Mouse (Mus musculus): ENCODE results near the gene Phactr2. TPM values are rescaled to one million over a fixed set of nuclear protein-coding genes. Genes with fewer than 3 reads are reported as not detected.
"Not testable (repeated sequence)": the region's sequence is repeated elsewhere in the genome, so short reads cannot be mapped to it uniquely, and the experiment has no call there.

Gene Phactr2
- 6.6 and 8.6 TPM in 2 replicates for polyA plus RNA-seq (2011; ENCODE audit: insufficient read depth, insufficient read length, low read depth, missing spikeins)

DNA sequence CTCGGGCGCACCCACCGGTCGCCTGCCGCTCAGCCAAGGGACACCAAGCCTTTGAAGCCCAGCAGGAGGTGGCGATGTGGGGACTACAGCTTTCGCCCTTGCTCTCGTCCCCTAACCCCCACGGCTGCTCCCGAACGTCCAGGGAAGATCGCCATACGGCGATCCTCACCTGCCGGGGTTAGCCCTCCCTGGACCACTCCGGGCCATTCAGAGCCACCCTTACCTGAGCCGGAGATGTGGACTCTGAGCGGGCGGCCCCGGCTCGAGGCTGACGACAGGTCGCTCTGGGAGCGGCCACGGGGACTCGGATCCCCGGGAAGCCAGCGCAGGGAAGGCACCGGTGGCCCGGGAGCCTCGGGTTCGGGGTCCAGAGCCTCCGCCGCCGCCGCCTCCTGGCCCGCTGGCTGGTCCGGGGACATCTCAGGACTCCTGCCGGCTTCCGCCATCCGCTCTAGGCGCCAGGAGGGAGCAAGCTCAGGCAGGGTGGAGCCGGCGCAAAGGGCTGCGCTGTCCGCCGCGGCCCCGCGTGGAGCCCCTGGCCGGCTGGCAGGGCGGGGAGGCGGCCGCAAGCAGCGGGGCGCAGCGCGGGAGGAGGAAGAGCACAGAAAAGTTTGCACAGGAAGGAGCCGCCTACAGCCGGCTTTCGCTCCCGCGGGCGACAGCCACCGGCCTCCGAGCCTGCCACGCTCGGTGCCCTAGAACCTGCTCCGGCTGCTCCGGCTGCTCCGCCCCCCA lies at the start of gene Phactr2:
Gene Phactr2, minus strand, starts transcription at position 580 of the 735 bp plus-strand sequence.
- Histone ChIP-seq H3K27ac (ENCODE audit: insufficient read depth, low read length) (no peak within 1 kb of the TSS), H3K27me3 (ENCODE audit: control insufficient read depth, insufficient read depth, low read length, poor library complexity, severe bottlenecking) (peaks cover 7% of the 10 kb centered on the region)

GRCm38 (mm10) chr10:13521857-13522256 lies 47.6 kb upstream of the Phactr2 start:
- H3K27me3 ChIP-seq (ENCODE audit: control insufficient read depth, insufficient read depth, low read length, poor library complexity, severe bottlenecking) = no peaks in the 10 kb centered on the region
- H3K9ac ChIP-seq (ENCODE audit: low read depth, poor library complexity, severe bottlenecking) = no peak overlapping the region
- H3K4me3 ChIP-seq (ENCODE audit: low read depth, low read length) = no peak overlapping the region
- H3K4me1 ChIP-seq (ENCODE audit: control insufficient read depth, insufficient read depth, low read length) = peaks cover 2% of the 10 kb centered on the region
- no peaks in the 10 kb centered on the region for H3K9me3 ChIP-seq (replicated peaks; ENCODE audit: control insufficient read depth, insufficient read depth, low read length, poor library complexity, severe bottlenecking)
- no peak for TF ChIP-seq POLR2A (IDR thresholded peaks at IDR 0.05; ENCODE audit: insufficient read depth, low read length)
- TF ChIP-seq EP300 (IDR thresholded peaks at IDR 0.05; ENCODE audit: insufficient read depth, low read depth, low read length) = no peak
- no peak for TF ChIP-seq CTCF (IDR thresholded peaks at IDR 0.05; ENCODE audit: low read depth, low read length)
- no peak overlapping the region for H3K27ac ChIP-seq (ENCODE audit: insufficient read depth, low read length)
- peaks cover 2% of the 10 kb centered on the region for H3K36me3 ChIP-seq (ENCODE audit: control insufficient read depth, insufficient read depth, low read length, poor library complexity, severe bottlenecking)

More for the DNA sequence above, at the start of gene Phactr2:
- Histone ChIP-seq H3K9ac (ENCODE audit: low read depth, poor library complexity, severe bottlenecking) (peak within 1 kb of the TSS; percentile 76), H3K4me1 (ENCODE audit: control insufficient read depth, insufficient read depth, low read length) (no peaks in the 10 kb centered on the region), H3K4me3 (ENCODE audit: low read depth, low read length) (peak within 1 kb of the TSS; percentile 70), H3K36me3 (ENCODE audit: control insufficient read depth, insufficient read depth, low read length, poor library complexity, severe bottlenecking) (no peaks in the 10 kb centered on the region), H3K9me3 (replicated peaks; ENCODE audit: control insufficient read depth, insufficient read depth, low read length, poor library complexity, severe bottlenecking) (no peaks in the 10 kb centered on the region)
- TF ChIP-seq POLR2A (IDR thresholded peaks at IDR 0.05; ENCODE audit: insufficient read depth, low read length) (no peak), CTCF (IDR thresholded peaks at IDR 0.05; ENCODE audit: low read depth, low read length) (no peak), EP300 (IDR thresholded peaks at IDR 0.05; ENCODE audit: insufficient read depth, low read depth, low read length) (no peak)

DNA sequence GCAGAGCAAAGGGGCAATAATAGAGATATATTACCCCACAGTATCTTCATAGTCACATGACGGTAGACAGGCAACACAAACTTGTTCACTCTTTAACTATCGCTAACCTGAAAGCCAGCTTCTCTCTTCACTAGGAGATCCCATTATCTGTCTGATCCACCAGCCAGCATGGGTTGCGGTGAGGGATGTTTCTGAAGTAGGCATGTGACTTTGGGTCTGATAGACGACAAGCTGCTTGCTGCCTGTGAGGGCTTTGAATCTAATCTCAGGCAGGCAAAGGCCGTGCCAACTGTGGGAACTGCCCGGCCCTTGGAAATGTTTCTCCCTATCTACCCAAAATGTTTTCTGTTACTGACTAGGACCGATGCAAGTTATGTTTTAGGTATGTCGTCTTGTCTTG lies 28.2 kb upstream of the Phactr2 start:
- TF ChIP-seq CTCF (IDR thresholded peaks at IDR 0.05; ENCODE audit: low read depth, low read length) (no peak), EP300 (IDR thresholded peaks at IDR 0.05; ENCODE audit: insufficient read depth, low read depth, low read length) (no peak), POLR2A (IDR thresholded peaks at IDR 0.05; ENCODE audit: insufficient read depth, low read length) (no peak)
- Histone ChIP-seq H3K4me3 (ENCODE audit: low read depth, low read length) (no peak overlapping the region), H3K27ac (ENCODE audit: insufficient read depth, low read length) (no peak overlapping the region), H3K9ac (ENCODE audit: low read depth, poor library complexity, severe bottlenecking) (no peak overlapping the region), H3K4me1 (ENCODE audit: control insufficient read depth, insufficient read depth, low read length) (peaks cover 2% of the 10 kb centered on the region), H3K36me3 (ENCODE audit: control insufficient read depth, insufficient read depth, low read length, poor library complexity, severe bottlenecking) (no peaks in the 10 kb centered on the region), H3K27me3 (ENCODE audit: control insufficient read depth, insufficient read depth, low read length, poor library complexity, severe bottlenecking) (no peaks in the 10 kb centered on the region), H3K9me3 (replicated peaks; ENCODE audit: control insufficient read depth, insufficient read depth, low read length, poor library complexity, severe bottlenecking) (no peaks in the 10 kb centered on the region)

- not testable (repeated sequence) for H3K27ac ChIP-seq (ENCODE audit: insufficient read depth, low read length)
These were observed 27.3 kb upstream of the Phactr2 start for GRCm38 (mm10) chr10:13501533-13501932.

GRCm38 (mm10) chr10:13500938-13501496 lies 26.8 kb upstream of the Phactr2 start:
- Histone ChIP-seq H3K27me3 (ENCODE audit: control insufficient read depth, insufficient read depth, low read length, poor library complexity, severe bottlenecking) (no peaks in the 10 kb centered on the region), H3K4me1 (ENCODE audit: control insufficient read depth, insufficient read depth, low read length) (peaks cover 2% of the 10 kb centered on the region), H3K9ac (ENCODE audit: low read depth, poor library complexity, severe bottlenecking) (peak overlapping the region; percentile 46), H3K9me3 (replicated peaks; ENCODE audit: control insufficient read depth, insufficient read depth, low read length, poor library complexity, severe bottlenecking) (no peaks in the 10 kb centered on the region), H3K4me3 (ENCODE audit: low read depth, low read length) (peak overlapping the region; percentile 74), H3K36me3 (ENCODE audit: control insufficient read depth, insufficient read depth, low read length, poor library complexity, severe bottlenecking) (no peaks in the 10 kb centered on the region), H3K27ac (ENCODE audit: insufficient read depth, low read length) (no peak overlapping the region)
- TF ChIP-seq EP300 (IDR thresholded peaks at IDR 0.05; ENCODE audit: insufficient read depth, low read depth, low read length) (no peak), CTCF (IDR thresholded peaks at IDR 0.05; ENCODE audit: low read depth, low read length) (no peak), POLR2A (IDR thresholded peaks at IDR 0.05; ENCODE audit: insufficient read depth, low read length) (no peak)

More at GRCm38 (mm10) chr10:13501533-13501932, 27.3 kb upstream of the Phactr2 start:
- H3K36me3 ChIP-seq (ENCODE audit: control insufficient read depth, insufficient read depth, low read length, poor library complexity, severe bottlenecking); H3K4me1 ChIP-seq (ENCODE audit: control insufficient read depth, insufficient read depth, low read length); H3K9me3 ChIP-seq (replicated peaks; ENCODE audit: control insufficient read depth, insufficient read depth, low read length, poor library complexity, severe bottlenecking); H3K27me3 ChIP-seq (ENCODE audit: control insufficient read depth, insufficient read depth, low read length, poor library complexity, severe bottlenecking): not testable (repeated sequence)
- Histone ChIP-seq H3K4me3 (ENCODE audit: low read depth, low read length) (peak overlapping the region; percentile 74), H3K9ac (ENCODE audit: low read depth, poor library complexity, severe bottlenecking) (peak overlapping the region; percentile 46)

GRCm38 (mm10) chr10:13500473-13500872 lies 26.3 kb upstream of the Phactr2 start:
- no peaks in the 10 kb centered on the region for H3K9me3 ChIP-seq (replicated peaks; ENCODE audit: control insufficient read depth, insufficient read depth, low read length, poor library complexity, severe bottlenecking)
- no peaks in the 10 kb centered on the region for H3K36me3 ChIP-seq (ENCODE audit: control insufficient read depth, insufficient read depth, low read length, poor library complexity, severe bottlenecking)
- H3K4me3 ChIP-seq (ENCODE audit: low read depth, low read length) = peak overlapping the region; percentile 74
- H3K4me1 ChIP-seq (ENCODE audit: control insufficient read depth, insufficient read depth, low read length) = peaks cover 2% of the 10 kb centered on the region
- no peak overlapping the region for H3K9ac ChIP-seq (ENCODE audit: low read depth, poor library complexity, severe bottlenecking)
- H3K27me3 ChIP-seq (ENCODE audit: control insufficient read depth, insufficient read depth, low read length, poor library complexity, severe bottlenecking) = no peaks in the 10 kb centered on the region
- TF ChIP-seq POLR2A (IDR thresholded peaks at IDR 0.05; ENCODE audit: insufficient read depth, low read length) (no peak), CTCF (IDR thresholded peaks at IDR 0.05; ENCODE audit: low read depth, low read length) (no peak), EP300 (IDR thresholded peaks at IDR 0.05; ENCODE audit: insufficient read depth, low read depth, low read length) (no peak)
- no peak overlapping the region for H3K27ac ChIP-seq (ENCODE audit: insufficient read depth, low read length)

Measured in ES-Bruce4 (cell line).